Mouse (Mus musculus) small intestine, adult 2 months (tissue): ENCODE measurements around the gene Eif3k. TPM values are rescaled to one million over a fixed set of nuclear protein-coding genes. Genes with fewer than 3 reads are reported as not detected.

Experiments
- H3K27ac ChIP-seq: fragments of 200-500 bp; 2 replicates; pipeline ENCODE4 v1.5.1; 2012; ENCODE audit warnings: low read depth, low read length, control low read depth, inconsistent platforms; ENCODE audit not compliant: insufficient read depth
- H3K27me3 ChIP-seq: fragments of 200-500 bp; 2 replicates; pipeline ENCODE4 v1.6.1; 2012; ENCODE audit warnings: mild to moderate bottlenecking, moderate library complexity, low read length, inconsistent platforms; ENCODE audit not compliant: control insufficient read depth, insufficient read depth
- H3K36me3 ChIP-seq: fragments of 200-500 bp; 2 replicates; pipeline ENCODE4 v1.6.1; 2012; ENCODE audit warnings: mild to moderate bottlenecking, low read length, control low read depth, inconsistent platforms; ENCODE audit not compliant: control insufficient read depth, insufficient read depth
- H3K4me1 ChIP-seq: fragments of 200-500 bp; 2 replicates; pipeline ENCODE4 v1.6.1; 2012; ENCODE audit warnings: low read length, inconsistent platforms, mixed read lengths; ENCODE audit not compliant: control insufficient read depth, insufficient read depth, insufficient read length
- H3K4me3 ChIP-seq: fragments of 200-500 bp; 2 replicates; pipeline ENCODE4 v1.5.1; 2012; ENCODE audit warnings: low read depth, mild to moderate bottlenecking, control low read depth, inconsistent platforms, low read length, moderate library complexity
- CTCF ChIP-seq: fragments of 200-500 bp; IDR thresholded peaks from 2 replicates; pipeline ENCODE4 v1.5.1; 2012; ENCODE audit warnings: low read depth, mild to moderate bottlenecking, control low read depth, inconsistent platforms, low read length, moderate library complexity, mixed read lengths; ENCODE audit not compliant: insufficient replicate concordance, insufficient read length; ENCODE audit errors: extremely low read depth
- POLR2A ChIP-seq: fragments of 200-500 bp; IDR thresholded peaks from 2 replicates; pipeline ENCODE4 v1.6.1; 2012; ENCODE audit warnings: low read depth, mild to moderate bottlenecking, control low read depth, inconsistent platforms, low read length, moderate library complexity
- WGBS: fragments of 180-500 bp; shearing (Covaris S2); methylation state at CpG from one replicate; pipeline ENCODE4 v1.1.7; 2018; 5-methylcytosine and 5-hydroxymethylcytosine counted together
- polyA plus RNA-seq: library from polyadenylated mRNA; depleted of rRNA; stranded (reverse); fragments of >200 nt; gene quantifications from 2 replicates; pipeline ENCODE4 v1.2.3, GENCODE M21; 2012

Eif3k gene
- polyA plus RNA-seq, 1 experiment: 169 TPM

DNA sequence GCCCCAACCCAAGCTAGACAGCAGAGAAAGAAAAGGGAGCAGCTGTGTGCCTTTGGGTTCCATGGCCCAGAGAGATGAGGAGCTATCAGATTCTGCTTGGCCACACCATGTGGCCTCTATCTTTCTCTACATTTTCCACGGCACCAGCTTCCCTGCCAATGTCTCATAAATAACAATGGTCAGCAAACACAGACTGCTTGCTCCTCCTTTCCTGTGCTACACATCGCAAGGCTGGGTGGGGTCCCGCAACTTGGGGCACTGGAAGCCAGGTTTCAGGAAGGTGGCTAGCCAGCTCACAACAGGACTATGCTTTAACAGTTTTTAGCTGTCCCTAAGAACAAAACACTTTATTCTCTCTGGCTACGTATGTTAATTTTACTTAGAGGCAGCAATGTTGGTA is 44.9 kb downstream of the Eif3k start:
- 49% methylated on average over 4 of the region's 4 CpGs for WGBS
- H3K4me3 ChIP-seq: no peak overlapping the region
- H3K27ac ChIP-seq: peak overlapping the region; percentile 23
- peaks cover 19% of the 10 kb centered on the region for H3K36me3 ChIP-seq
- H3K4me1 ChIP-seq: peaks cover 55% of the 10 kb centered on the region
- H3K27me3 ChIP-seq: no peaks in the 10 kb centered on the region
- no peak for TF ChIP-seq POLR2A
- TF ChIP-seq CTCF: no peak

GRCm38 (mm10) chr7:28933825-28934224 is 47.8 kb downstream of the Eif3k start:
- H3K27ac ChIP-seq: peak overlapping the region; percentile 10; the same call in 1 of the 2 replicates
- peaks cover 58% of the 10 kb centered on the region for H3K4me1 ChIP-seq
- no peak overlapping the region for H3K4me3 ChIP-seq
- no peaks in the 10 kb centered on the region for H3K27me3 ChIP-seq
- peaks cover 17% of the 10 kb centered on the region for H3K36me3 ChIP-seq
- TF ChIP-seq POLR2A (no peak), CTCF (no peak)
- WGBS: 73% methylated on average over 2 of the region's 2 CpGs

DNA sequence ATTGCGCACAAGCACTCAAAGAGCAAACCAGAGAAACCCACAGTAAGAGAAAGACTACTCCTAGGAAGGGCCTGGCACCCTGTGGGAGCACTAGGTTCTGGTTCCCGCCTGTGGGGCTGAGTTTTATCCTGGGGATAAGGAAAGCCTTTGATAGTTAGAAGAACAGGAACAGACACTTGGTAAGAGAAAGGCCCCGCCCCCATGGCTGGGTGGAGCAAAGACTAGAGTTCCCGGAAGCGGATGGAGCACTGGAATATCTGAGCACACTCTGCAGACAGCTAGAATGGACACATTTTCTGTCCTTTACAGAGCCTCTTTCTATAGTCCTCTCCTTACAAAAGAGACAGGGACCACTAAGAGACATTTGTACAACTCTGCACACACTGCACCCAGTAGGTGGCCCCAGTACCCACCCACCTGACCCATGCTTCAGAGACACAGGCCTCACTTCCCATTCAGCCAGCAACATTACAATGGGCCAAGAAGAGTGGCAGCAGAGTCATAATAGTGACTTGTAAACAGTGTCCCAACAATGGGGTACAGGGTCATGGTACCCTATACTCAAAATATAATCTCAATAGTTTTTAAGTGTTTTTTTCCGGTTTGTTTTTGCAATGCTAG is 49.1 kb downstream of the Eif3k start:
- H3K27me3 ChIP-seq: no peaks in the 10 kb centered on the region
- WGBS: 32% methylated on average over 6 of the region's 6 CpGs

DNA sequence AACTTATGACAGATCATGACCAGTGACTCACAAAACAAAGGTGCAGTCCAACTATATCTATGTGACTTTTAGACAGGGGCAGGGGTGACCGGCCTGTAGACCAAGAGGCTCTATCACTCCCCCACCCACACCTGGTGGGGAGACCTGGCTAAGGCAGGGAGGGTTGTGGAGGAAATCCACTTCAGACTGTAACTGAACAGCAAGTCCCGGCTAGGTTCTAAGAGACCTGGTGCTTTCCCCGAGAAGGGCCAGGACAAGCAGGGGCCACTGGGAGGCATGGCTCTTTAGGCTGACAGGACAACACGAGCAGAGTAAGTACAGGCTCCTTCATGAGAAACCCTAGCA is 50.0 kb downstream of the Eif3k start:
- WGBS: 17% methylated on average over 4 of the region's 4 CpGs

More for the DNA sequence above, 49.1 kb downstream of the Eif3k start:
- Histone ChIP-seq H3K27ac (peak overlapping the region; percentile 99), H3K4me3 (no peak overlapping the region), H3K36me3 (peaks cover 16% of the 10 kb centered on the region), H3K4me1 (peaks cover 56% of the 10 kb centered on the region)
- no peak; the same call in 1 of the 2 replicates for TF ChIP-seq POLR2A
- TF ChIP-seq CTCF: no peak

DNA sequence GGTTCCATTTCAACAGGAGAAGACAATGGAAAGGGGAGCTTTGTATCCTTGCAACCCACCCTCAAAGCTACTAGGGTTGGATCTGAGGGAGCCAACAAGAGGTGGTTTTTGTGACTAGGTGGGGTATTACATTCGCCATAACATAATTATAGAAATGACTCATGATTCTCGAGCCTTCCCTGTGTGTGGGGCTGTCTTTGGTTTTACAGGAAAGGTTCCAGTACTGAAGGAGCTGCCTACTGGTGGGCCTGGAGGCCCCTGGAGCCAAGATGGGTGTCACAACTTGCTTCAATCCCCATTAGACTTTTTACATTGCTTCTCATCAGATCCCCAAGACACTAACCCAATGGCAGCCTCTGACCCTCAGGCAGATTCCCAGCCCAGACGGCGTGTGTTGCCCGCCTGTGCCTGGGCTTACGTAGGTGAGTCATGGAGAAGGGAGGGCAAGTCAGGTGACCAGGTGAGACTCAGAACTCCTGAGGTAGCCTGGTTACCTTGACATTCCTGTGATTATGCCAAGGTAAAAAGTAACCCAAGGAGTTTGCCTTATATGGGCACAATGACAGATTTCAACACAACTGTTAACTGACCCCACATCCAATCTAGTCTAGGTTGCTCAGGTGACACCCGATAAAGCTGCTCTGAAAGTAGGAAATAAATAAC is 50.5 kb downstream of the Eif3k start:
- Histone ChIP-seq H3K4me3 (no peak overlapping the region), H3K36me3 (peaks cover 19% of the 10 kb centered on the region), H3K27me3 (no peaks in the 10 kb centered on the region), H3K4me1 (peaks cover 49% of the 10 kb centered on the region), H3K27ac (peak overlapping the region; percentile 99)
- TF ChIP-seq CTCF (no peak), POLR2A (no peak)
- WGBS: 26% methylated on average over 7 of the region's 7 CpGs

More for the DNA sequence above, 50.0 kb downstream of the Eif3k start:
- TF ChIP-seq POLR2A (peak; percentile 30; the same call in 1 of the 2 replicates), CTCF (peak; percentile 39; the same call in 1 of the 2 replicates)
- H3K27ac ChIP-seq: peak overlapping the region; percentile 99
- peaks cover 50% of the 10 kb centered on the region for H3K4me1 ChIP-seq
- H3K4me3 ChIP-seq: peak overlapping the region; percentile 19; the same call in 1 of the 2 replicates
- no peaks in the 10 kb centered on the region for H3K27me3 ChIP-seq
- peaks cover 19% of the 10 kb centered on the region for H3K36me3 ChIP-seq

GRCm38 (mm10) chr7:28930320-28931031 is 51.2 kb downstream of the Eif3k start:
- Histone ChIP-seq H3K27ac (peak overlapping the region; percentile 99), H3K36me3 (peaks cover 16% of the 10 kb centered on the region), H3K4me1 (peaks cover 54% of the 10 kb centered on the region), H3K27me3 (no peaks in the 10 kb centered on the region), H3K4me3 (no peak overlapping the region)
- WGBS: 10% methylated on average over 5 of the region's 5 CpGs
- TF ChIP-seq CTCF (no peak), POLR2A (no peak)

GRCm38 (mm10) chr7:28929381-28929780 is 52.3 kb downstream of the Eif3k start:
- 15% methylated on average over 3 of the region's 3 CpGs for WGBS
- Histone ChIP-seq H3K4me1 (peaks cover 56% of the 10 kb centered on the region), H3K27ac (peak overlapping the region; percentile 99), H3K4me3 (peak overlapping the region; percentile 2; the same call in 1 of the 2 replicates), H3K36me3 (peaks cover 18% of the 10 kb centered on the region), H3K27me3 (no peaks in the 10 kb centered on the region)
- TF ChIP-seq CTCF (no peak), POLR2A (no peak)
